Mouse (Mus musculus) B cell, adult (primary cell): ENCODE data around the gene Abcc4. TPM values are rescaled to one million over a fixed set of nuclear protein-coding genes. Genes with fewer than 3 reads are reported as not detected.

Experiments
- total RNA-seq: library from RNA; stranded (reverse); gene quantifications from 4 replicates; pipeline ENCODE4 v1.2.4, GENCODE M21; 2023; ENCODE audit not compliant: inconsistent age

Gene Abcc4
- 12.5 to 16.2 TPM (median 15.7 TPM) in 4 replicates for total RNA-seq

DNA sequence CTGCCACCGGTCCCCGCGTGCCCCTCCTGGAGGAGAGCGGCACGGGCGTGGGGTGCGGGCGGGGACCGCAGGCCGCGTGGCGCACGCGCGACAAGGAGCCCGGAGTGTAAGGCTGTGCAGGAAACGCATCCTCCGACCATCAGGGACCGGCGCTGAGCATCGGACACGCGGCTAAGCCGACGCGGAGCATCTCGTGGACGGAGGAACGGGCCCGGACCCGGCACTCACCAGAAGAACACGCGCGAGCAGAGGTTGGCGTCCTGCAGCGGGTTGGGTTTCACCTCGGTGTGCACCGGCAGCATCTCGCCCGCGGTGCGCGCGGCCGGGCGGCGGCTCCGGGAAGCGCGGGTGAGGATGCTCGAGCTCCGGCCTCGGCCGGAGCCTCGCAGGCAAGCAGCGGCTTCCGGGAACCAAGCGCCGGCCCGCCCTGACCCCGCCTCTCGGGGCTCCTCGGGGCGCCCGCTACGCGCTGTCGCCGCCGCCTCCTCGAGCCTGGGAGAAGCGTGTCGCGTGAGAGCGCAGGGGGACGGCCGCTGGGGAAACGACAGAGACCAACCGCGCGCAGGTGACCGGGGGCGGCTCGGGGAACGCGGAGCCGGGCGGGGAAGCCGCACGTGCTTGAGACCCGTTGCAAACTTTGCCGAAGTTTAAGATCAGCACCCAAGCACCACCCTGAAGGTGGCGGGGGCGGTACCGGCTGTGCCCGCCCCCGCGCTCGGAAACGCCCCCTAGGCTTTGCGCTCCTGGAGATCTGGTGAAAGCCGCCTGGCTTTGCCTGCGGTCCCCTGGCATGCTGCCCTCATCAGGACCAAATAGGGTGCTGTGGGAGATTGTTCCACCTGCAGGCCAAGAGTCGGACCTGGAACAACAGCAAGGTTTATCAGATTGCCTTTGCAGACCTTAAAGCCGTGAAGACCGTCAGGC, at the start of gene Abcc4:
TSS of gene Abcc4 (minus strand) at position 412 of the 924 bp plus-strand sequence.

Other genes with a start within 250 kb of the Abcc4 start
- 1.4 to 3.1 TPM (median 2.0 TPM) in 4 replicates for gene Cldn10, start 81.7 kb upstream of the Abcc4 start, total RNA-seq
- gene Dzip1, start 219.2 kb upstream of the Abcc4 start, total RNA-seq, result 0.78 to 1.3 TPM (median 1.1 TPM) in 4 replicates
- gene Dnajc3, start 231.8 kb upstream of the Abcc4 start, total RNA-seq, result 25.6 to 26.8 TPM (median 26.6 TPM) in 4 replicates